Mouse (Mus musculus) forebrain, embryonic 14.5 days (tissue): ENCODE data around the gene Ccdc120. TPM values are rescaled to one million over a fixed set of nuclear protein-coding genes. Genes with fewer than 3 reads are reported as not detected.

ENCODE experiments used
- ATAC-seq: fragments of 200-750 bp; cut with Nextera tagmentation; 2 replicates; pipeline ENCODE4 v1.8.0; 2017; ENCODE audit warnings: mild to moderate bottlenecking, moderate library complexity
- DNase-seq: peaks from one replicate; pipeline ENCODE4 v3.0.0-alpha.2; 2015; ENCODE audit warnings: low spot score
- H3K27ac ChIP-seq: fragments of 300-500 bp; sonication (generic); 2 replicates; pipeline ENCODE4 v1.5.1; 2014; ENCODE audit warnings: low read depth, mild to moderate bottlenecking, control low read depth, low read length, moderate library complexity
- H3K27me3 ChIP-seq: fragments of 300-500 bp; sonication (generic); replicated peaks from 2 replicates; pipeline ENCODE4 v1.6.1; 2014; ENCODE audit warnings: low read length, control low read depth, mixed read lengths; ENCODE audit not compliant: control insufficient read depth, insufficient read depth
- H3K36me3 ChIP-seq: fragments of 300-500 bp; sonication (generic); 2 replicates; pipeline ENCODE4 v1.6.1; 2014; ENCODE audit warnings: low read length, control low read depth; ENCODE audit not compliant: control insufficient read depth, insufficient read depth
- H3K4me1 ChIP-seq: fragments of 300-500 bp; sonication (generic); 2 replicates; pipeline ENCODE4 v1.6.1; 2014; ENCODE audit warnings: antibody characterized with exemption, low read length, control low read depth; ENCODE audit not compliant: control insufficient read depth, insufficient read depth
- H3K4me2 ChIP-seq: fragments of 300-500 bp; sonication (generic); 2 replicates; pipeline ENCODE4 v1.6.1; 2014; ENCODE audit warnings: mild to moderate bottlenecking, control low read depth, low read length
- H3K4me3 ChIP-seq: fragments of 300-500 bp; sonication (generic); 2 replicates; pipeline ENCODE4 v1.5.1; 2014; ENCODE audit warnings: low read depth, low read length, control low read depth
- H3K9ac ChIP-seq: fragments of 300-500 bp; sonication (generic); 2 replicates; pipeline ENCODE4 v1.6.1; 2014; ENCODE audit warnings: mild to moderate bottlenecking, low read length, control low read depth, moderate library complexity
- H3K9me3 ChIP-seq: fragments of 300-500 bp; sonication (generic); replicated peaks from 2 replicates; pipeline ENCODE4 v1.6.1; 2016; ENCODE audit warnings: low read length, control low read depth, mixed read lengths; ENCODE audit not compliant: control insufficient read depth
- WGBS: fragments of 180-500 bp; shearing (Covaris S2); extraction: QIAGEN DNeasy Blood & Tissue Kit; methylation state at CpG from one replicate; pipeline ENCODE4 v1.1.7; 2014; 5-methylcytosine and 5-hydroxymethylcytosine counted together
- polyA plus RNA-seq: library from polyadenylated mRNA; unstranded; fragments of >200 nt; fragmentation: Nextera tagmentation; extraction: Ambion mirVana; gene quantifications from 2 replicates; pipeline ENCODE4 v1.2.1, GENCODE M21; 2014

Ccdc120 gene
- polyA plus RNA-seq, 1 experiment from 2014 or later: 45.3 TPM

DNA sequence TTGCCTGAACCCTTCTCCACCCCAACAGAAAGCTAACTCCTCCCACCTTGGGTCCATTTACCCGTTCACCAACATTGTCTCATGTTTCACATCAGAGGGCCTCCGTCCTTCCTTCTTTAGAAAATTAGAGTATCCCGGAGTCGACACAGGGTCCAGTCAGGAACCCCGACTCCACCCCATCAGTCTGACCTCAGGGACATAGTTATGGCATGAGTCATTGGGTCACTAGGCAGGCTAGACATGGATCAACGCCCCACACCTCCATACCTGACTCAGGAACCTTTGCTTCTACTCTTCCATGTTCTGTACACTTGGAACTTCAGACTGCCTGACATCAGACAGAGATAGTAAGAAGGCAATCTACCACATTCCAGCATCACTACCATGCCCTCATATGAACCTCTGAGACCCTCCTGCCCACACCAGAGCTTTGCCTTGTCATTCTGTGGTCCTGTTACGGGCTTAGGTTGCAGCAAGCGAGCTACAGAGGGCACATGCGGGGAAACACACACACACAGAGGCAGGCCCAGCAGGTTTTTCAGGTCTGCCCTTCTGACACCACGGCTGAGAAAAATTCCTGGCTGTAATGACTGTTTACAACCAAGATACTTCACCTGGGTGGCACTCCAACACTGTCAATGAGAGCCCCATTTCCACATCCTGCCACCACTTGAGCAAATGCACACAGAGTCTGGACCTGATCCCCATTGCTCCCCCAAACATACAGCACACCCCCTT lies 10.5 kb downstream of the Ccdc120 start:
- no peak overlapping the region for H3K4me3 ChIP-seq
- no peak overlapping the region for H3K27ac ChIP-seq
- no peak overlapping the region for H3K4me2 ChIP-seq
- no peak overlapping the region for H3K9ac ChIP-seq
- no peak for ATAC-seq
- H3K9me3 ChIP-seq: no peaks in the 10 kb centered on the region
- no peaks in the 10 kb centered on the region for H3K27me3 ChIP-seq
- DNase-seq: no peak
- peaks cover 15% of the 10 kb centered on the region; the same call in 1 of the 2 replicates for H3K36me3 ChIP-seq
- H3K4me1 ChIP-seq: no peaks in the 10 kb centered on the region
- 76% methylated on average over 10 of the region's 10 CpGs for WGBS

DNA sequence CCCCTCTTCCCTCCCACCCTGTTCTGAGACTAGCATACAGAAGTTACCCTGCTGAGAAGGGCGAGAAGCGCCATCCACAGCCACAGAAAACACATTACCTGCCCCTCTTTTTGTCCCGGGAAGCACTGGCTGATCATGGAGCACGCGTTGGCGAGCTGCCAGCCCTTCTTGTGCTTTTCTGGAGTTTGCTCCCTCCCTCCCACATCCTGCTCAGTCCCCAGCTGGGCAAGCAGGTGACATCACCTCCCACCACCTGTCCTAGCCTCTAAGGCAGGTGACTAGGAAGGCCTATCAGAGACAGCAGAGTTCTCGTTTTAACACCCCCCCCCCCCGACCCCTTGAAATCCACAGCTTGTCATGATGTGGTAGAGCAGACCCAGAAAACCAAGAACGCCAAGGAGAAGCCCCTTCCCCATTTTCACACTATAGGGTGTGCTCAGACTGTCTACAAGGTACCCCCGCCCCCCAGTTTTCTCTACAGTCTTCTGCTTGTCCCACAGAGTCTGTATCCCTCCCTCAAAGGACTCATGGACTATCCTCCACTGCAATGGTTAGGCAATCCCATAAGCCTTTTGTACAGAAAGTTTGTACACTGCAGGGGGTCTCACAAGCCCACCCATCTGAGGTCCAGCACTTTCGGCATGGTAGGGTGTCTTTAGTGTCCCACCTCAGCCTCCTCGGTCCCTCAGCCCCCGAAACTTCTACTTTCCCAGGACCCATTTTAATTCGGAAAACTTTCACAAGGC lies 11.2 kb downstream of the Ccdc120 start:
- ATAC-seq (no peak), DNase-seq (peak; percentile 45)
- 68% methylated on average over 14 of the region's 14 CpGs for WGBS
- no peak overlapping the region for H3K9ac ChIP-seq
- H3K36me3 ChIP-seq: peaks cover 15% of the 10 kb centered on the region; the same call in 1 of the 2 replicates
- H3K4me2 ChIP-seq: no peak overlapping the region
- H3K27ac ChIP-seq: no peak overlapping the region
- H3K9me3 ChIP-seq: no peaks in the 10 kb centered on the region
- H3K27me3 ChIP-seq: no peaks in the 10 kb centered on the region
- no peaks in the 10 kb centered on the region for H3K4me1 ChIP-seq
- H3K4me3 ChIP-seq: no peak overlapping the region

DNA sequence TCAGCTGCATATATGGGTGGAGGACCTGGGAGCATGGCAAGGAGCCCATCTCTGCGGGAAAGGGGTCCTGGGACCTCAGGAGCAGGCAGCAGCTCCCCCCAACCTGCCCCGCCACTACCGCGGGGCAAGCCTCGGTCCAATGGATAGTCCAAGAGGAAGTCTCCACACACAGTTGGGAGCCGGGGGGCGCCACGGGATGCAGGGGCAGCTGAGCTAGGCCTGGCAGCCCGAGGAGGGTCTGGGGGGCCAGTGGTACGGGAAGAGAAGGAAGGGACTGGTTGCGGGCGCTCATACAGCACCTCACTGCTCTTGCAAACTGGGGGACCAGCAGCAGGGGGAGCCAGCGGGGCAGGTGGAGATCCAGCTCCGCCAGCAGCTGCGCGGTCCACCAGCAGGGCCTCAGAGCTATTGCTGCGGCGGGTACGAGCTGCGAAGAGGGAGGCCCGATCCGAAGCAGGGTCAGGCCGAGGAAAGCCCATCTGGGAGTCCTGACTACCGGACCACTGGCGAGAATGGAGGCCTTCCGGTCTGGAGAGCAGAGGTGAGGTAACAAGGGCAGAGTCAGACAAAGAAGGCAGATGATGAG lies 17.0 kb downstream of the Ccdc120 start:
- Histone ChIP-seq H3K36me3 (peaks cover 20% of the 10 kb centered on the region; the same call in 1 of the 2 replicates), H3K9ac (no peak overlapping the region), H3K9me3 (no peaks in the 10 kb centered on the region), H3K27me3 (no peaks in the 10 kb centered on the region), H3K4me1 (no peaks in the 10 kb centered on the region; the same call in 1 of the 2 replicates), H3K4me2 (no peak overlapping the region), H3K27ac (no peak overlapping the region), H3K4me3 (no peak overlapping the region)
- ATAC-seq (no peak), DNase-seq (peak; percentile 37)
- 38% methylated on average over 25 of the region's 26 CpGs for WGBS

DNA sequence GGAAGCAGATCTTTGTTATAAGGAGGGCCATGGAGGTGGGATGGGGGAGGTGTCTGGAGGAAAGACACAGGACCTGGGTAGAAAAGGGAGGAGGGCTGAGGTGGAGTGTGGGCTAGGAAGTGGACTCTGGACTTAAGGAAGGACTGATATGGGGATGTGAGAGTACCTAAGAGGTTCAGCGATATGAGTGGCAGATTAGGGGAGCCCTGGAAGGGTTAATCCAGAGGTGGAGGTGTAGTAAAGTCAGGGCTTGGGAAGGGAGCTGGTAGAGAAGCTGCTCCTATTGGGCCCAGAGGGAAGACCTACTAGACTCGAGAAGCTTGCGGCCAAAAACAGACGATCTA lies 21.8 kb downstream of the Ccdc120 start:
- peak overlapping the region; percentile 59 for H3K4me2 ChIP-seq
- H3K27me3 ChIP-seq: no peaks in the 10 kb centered on the region
- no peaks in the 10 kb centered on the region for H3K9me3 ChIP-seq
- H3K9ac ChIP-seq: peak overlapping the region; percentile 60
- 54% methylated on average over 4 of the region's 4 CpGs for WGBS
- H3K4me1 ChIP-seq: no peaks in the 10 kb centered on the region; the same call in 1 of the 2 replicates
- ATAC-seq (no peak), DNase-seq (no peak)
- H3K4me3 ChIP-seq: peak overlapping the region; percentile 43
- H3K36me3 ChIP-seq: peaks cover 12% of the 10 kb centered on the region; the same call in 1 of the 2 replicates
- H3K27ac ChIP-seq: no peak overlapping the region

DNA sequence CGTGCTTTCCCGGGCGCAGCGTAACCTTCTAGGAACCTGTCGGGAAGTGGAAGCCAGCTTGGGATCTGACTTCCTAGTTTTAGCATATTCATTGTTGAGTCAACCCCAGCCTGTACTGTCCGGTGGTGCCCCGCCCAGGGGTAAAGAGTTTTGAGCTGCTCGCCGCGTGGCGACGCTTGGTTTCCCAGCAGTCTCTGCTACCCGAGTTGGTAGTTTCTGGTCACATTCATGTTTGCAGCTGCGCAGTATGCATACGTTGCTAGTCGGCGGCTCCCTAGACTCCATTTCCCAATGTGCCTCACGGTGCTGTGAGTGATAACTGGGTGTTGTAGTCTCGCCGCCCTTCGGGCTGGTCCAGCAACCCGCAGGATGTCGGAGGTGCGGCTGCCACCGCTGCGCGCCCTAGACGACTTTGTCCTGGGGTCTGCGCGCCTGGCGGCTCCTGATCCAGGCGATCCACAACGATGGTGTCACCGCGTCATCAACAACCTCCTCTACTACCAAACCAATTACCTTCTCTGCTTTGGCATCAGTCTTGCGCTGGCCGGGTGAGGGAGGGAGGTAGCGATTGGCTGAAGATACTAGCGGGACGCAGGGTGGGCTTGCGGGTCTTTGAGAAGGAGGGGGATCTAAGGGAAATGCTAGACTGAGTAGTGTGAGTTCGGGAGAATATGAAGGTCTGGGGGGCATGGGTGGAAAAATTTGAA lies 22.3 kb downstream of the Ccdc120 start, which contains the start of gene Praf2:
Gene Praf2, plus strand, starts transcription at position 225 of the 707 bp plus-strand sequence.
- Histone ChIP-seq H3K4me2 (peak within 1 kb of the TSS; percentile 59), H3K4me1 (no peaks in the 10 kb centered on the region; the same call in 1 of the 2 replicates), H3K4me3 (peak within 1 kb of the TSS; percentile 43), H3K27me3 (no peaks in the 10 kb centered on the region), H3K36me3 (peaks cover 11% of the 10 kb centered on the region; the same call in 1 of the 2 replicates), H3K27ac (peak within 1 kb of the TSS; percentile 39; the same call in 1 of the 2 replicates), H3K9me3 (no peaks in the 10 kb centered on the region), H3K9ac (peak within 1 kb of the TSS; percentile 60)
- WGBS: 35% methylated on average over 42 of the region's 42 CpGs
- ATAC-seq (peak; percentile 96), DNase-seq (peak; percentile 95)

DNA sequence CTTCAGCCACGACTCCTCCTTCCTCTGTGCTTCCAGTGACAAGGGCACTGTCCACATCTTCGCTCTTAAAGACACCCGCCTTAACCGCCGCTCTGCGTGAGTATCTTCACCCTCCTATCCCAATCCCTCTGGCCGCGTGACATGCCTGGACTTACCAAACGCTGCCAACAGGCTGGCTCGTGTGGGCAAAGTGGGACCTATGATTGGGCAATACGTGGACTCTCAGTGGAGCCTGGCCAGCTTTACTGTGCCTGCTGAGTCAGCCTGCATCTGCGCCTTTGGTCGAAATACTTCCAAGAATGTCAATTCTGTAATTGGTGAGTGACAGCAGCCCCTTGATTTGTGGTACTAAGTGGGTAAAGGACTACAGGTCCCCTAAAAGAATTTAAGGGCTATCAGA lies 23.5 kb downstream of the Ccdc120 start:
- H3K4me2 ChIP-seq: no peak overlapping the region
- H3K4me3 ChIP-seq: no peak overlapping the region
- 0 out of 2 replicates have a peak, but pooled peaks cover 7% of the 10 kb centered on the region for H3K36me3 ChIP-seq
- H3K27me3 ChIP-seq: no peaks in the 10 kb centered on the region
- H3K4me1 ChIP-seq: no peaks in the 10 kb centered on the region; the same call in 1 of the 2 replicates
- DNase-seq: no peak
- no peak for ATAC-seq
- H3K9me3 ChIP-seq: no peaks in the 10 kb centered on the region
- H3K27ac ChIP-seq: no peak overlapping the region
- no peak overlapping the region for H3K9ac ChIP-seq
- 91% methylated on average over 13 of the region's 13 CpGs for WGBS

DNA sequence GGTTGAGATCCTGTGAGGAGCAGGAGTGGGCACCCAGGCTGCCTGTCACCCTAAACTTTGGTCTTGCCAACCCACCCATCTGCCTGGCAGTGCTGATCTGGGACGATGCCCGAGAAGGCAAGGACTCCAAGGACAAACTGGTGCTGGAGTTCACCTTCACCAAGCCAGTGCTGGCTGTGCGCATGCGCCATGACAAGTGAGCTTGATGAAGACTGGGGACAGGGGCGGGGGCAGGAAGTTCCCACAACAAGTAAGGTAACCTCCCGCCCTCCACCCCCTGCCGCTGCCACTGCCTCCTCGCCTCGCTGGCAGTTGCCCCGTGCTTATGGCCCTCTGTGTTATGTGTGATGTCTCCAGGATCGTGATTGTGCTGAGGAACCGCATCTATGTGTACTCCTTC lies 24.9 kb downstream of the Ccdc120 start:
- ATAC-seq (no peak), DNase-seq (no peak)
- H3K4me3 ChIP-seq: no peak overlapping the region
- H3K9me3 ChIP-seq: no peaks in the 10 kb centered on the region
- H3K27me3 ChIP-seq: no peaks in the 10 kb centered on the region
- H3K4me2 ChIP-seq: no peak overlapping the region
- no peak overlapping the region for H3K27ac ChIP-seq
- no peak overlapping the region for H3K9ac ChIP-seq
- no peaks in the 10 kb centered on the region; the same call in 1 of the 2 replicates for H3K4me1 ChIP-seq
- WGBS: 85% methylated on average over 12 of the region's 12 CpGs
- 0 out of 2 replicates have a peak, but pooled peaks cover 7% of the 10 kb centered on the region for H3K36me3 ChIP-seq

DNA sequence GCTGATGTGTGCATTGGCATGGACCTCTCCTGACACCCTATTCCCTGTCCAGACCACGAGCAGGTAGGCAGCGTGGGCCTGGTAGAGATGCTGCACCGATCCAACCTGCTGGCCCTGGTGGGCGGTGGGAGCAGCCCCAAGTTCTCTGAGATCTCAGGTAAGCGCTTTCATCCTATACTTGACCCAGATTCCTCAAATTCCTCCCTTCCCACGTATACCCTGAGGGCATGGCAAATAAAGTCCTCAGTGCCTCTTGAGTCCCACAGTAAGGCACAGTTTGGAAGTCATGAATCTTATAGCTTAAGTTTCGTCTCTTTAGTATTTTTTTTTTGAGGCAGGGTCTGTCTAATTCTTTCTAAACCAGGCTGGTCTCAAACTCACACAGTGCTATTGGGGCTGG lies 26.6 kb downstream of the Ccdc120 start:
- Histone ChIP-seq H3K27ac (no peak overlapping the region), H3K9ac (no peak overlapping the region), H3K4me3 (no peak overlapping the region), H3K4me2 (no peak overlapping the region), H3K4me1 (no peaks in the 10 kb centered on the region; the same call in 1 of the 2 replicates), H3K36me3 (0 out of 2 replicates have a peak, but pooled peaks cover 7% of the 10 kb centered on the region), H3K27me3 (no peaks in the 10 kb centered on the region), H3K9me3 (no peaks in the 10 kb centered on the region)
- 85% methylated on average over 7 of the region's 7 CpGs for WGBS
- no peak for DNase-seq
- ATAC-seq: no peak
